Mouse (Mus musculus) liver, embryonic 14.5 days (tissue): ENCODE measurements around the gene Ppox.

ENCODE experiments used
- CTCF ChIP-seq: IDR thresholded peaks from 2 replicates; pipeline ENCODE4 v1.5.1; 2016; ENCODE audit warnings: antibody characterized with exemption, low read depth, control low read depth
- EP300 ChIP-seq: IDR thresholded peaks from 2 replicates; pipeline ENCODE4 v1.6.1; 2016; ENCODE audit warnings: antibody characterized with exemption, low read depth

DNA sequence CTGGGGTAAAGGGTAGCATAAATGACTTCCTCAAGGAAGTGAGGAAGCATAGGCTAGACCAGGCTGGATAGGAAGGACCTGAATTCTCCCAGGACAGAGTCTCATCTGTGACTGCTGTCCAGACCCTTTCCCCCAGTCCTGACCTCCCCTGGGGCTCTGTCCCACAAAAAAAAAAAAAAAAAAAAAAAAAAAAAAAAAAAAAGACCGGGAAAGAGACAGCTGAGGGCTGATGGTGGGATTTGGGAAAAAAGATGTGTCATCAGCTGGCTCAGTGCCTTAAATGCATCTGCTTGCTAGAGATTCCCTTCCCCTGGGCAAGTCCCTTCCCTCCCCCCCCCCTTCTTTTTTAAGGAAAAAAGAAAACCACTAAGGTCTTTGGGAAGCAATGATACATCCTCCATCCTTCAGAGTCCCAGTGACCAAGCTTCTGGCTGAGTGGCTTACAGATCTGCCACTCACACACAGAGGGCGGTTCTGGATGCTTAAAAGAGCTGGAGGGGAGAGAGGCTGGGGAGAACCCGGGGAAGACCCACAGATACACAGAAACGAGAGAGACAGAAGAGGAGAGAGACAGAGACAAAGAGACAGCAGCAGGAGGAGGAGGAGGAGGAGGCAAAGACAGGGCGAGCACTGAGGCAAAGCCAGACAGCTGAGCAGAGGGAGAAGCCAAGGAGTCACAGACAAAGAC is 30.9 kb downstream of the Ppox start, which contains the start of gene Adamts4:
- TF ChIP-seq CTCF, result no peak
- no peak for TF ChIP-seq EP300
